Mouse (Mus musculus) hindbrain, embryonic 11.5 days (tissue): Measurements from ENCODE around the gene Olfr633. TPM values are rescaled to one million over a fixed set of nuclear protein-coding genes. Genes with fewer than 3 reads are reported as not detected.

Source experiments
- ATAC-seq: fragments of 200-750 bp; cut with Nextera tagmentation; 2 replicates; pipeline ENCODE4 v1.8.0; 2017; ENCODE audit warnings: mild to moderate bottlenecking, moderate TSS enrichment, moderate library complexity; ENCODE audit not compliant: low FRiP score
- DNase-seq: peaks from one replicate; pipeline ENCODE4 v3.0.0-alpha.2; 2015; ENCODE audit warnings: low spot score
- H3K27ac ChIP-seq: fragments of 300-500 bp; sonication (generic); 2 replicates; pipeline ENCODE4 v1.5.1; 2014; ENCODE audit warnings: mild to moderate bottlenecking, low read depth, low read length
- H3K27me3 ChIP-seq: fragments of 300-500 bp; sonication (generic); 2 replicates; pipeline ENCODE4 v1.6.1; 2014; ENCODE audit warnings: mild to moderate bottlenecking, low read length, moderate library complexity, mixed read lengths; ENCODE audit not compliant: control insufficient read depth, insufficient read depth
- H3K36me3 ChIP-seq: fragments of 300-500 bp; sonication (generic); 2 replicates; pipeline ENCODE4 v1.6.1; 2014; ENCODE audit warnings: mild to moderate bottlenecking, low read length, moderate library complexity, mixed read lengths; ENCODE audit not compliant: control insufficient read depth, insufficient read depth
- H3K4me1 ChIP-seq: fragments of 300-500 bp; sonication (generic); replicated peaks from 2 replicates; pipeline ENCODE4 v1.6.1; 2014; ENCODE audit warnings: low read length, mixed read lengths; ENCODE audit not compliant: control insufficient read depth, insufficient read depth
- H3K4me2 ChIP-seq: fragments of 300-500 bp; sonication (generic); replicated peaks from 2 replicates; pipeline ENCODE4 v1.6.1; 2014; ENCODE audit warnings: mild to moderate bottlenecking, low read depth, low read length
- H3K4me3 ChIP-seq: fragments of 300-500 bp; sonication (generic); 2 replicates; pipeline ENCODE4 v1.5.1; 2014; ENCODE audit warnings: low read depth, low read length
- H3K9ac ChIP-seq: fragments of 300-500 bp; sonication (generic); 2 replicates; pipeline ENCODE4 v1.6.1; 2014; ENCODE audit warnings: low read depth, low read length
- H3K9me3 ChIP-seq: fragments of 300-500 bp; sonication (generic); 2 replicates; pipeline ENCODE4 v1.6.1; 2016; ENCODE audit warnings: low read length; ENCODE audit not compliant: control insufficient read depth
- WGBS: fragments of 180-500 bp; shearing (Covaris S2); extraction: QIAGEN DNeasy Blood & Tissue Kit; methylation state at CpG from one replicate; pipeline ENCODE4 v1.1.7; 2014; 5-methylcytosine and 5-hydroxymethylcytosine counted together
- polyA plus RNA-seq: library from polyadenylated mRNA; unstranded; fragments of >200 nt; fragmentation: Nextera tagmentation; extraction: Ambion mirVana; gene quantifications from 2 replicates; pipeline ENCODE4 v1.2.1, GENCODE M21; 2014

Gene Olfr633
- polyA plus RNA-seq, 1 experiment from 2014 or later = not detected

DNA sequence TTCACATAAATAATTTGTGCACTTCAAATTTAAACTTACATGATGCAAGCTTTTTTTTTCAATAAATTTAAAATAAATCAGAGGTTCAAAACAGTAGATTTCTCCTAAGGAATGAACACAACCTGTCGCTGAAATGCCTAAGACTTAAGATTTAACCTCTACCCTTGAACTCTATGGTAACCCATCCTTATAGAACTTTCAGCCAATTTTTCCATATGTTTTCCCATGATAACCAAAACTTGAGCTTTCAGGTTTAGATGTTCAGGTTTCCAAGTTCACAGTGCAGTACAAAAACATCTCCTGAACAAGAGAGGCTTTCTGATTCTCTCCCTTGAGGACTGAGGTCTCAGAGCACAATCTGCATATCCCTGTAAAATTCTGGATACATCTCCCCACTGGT, 26.6 kb downstream of the Olfr633 start, which contains the start of gene Olfr635:
TSS of gene Olfr635 (plus strand) at position 301 of the 400 bp plus-strand sequence.
- no peaks in the 10 kb centered on the region for H3K27me3 ChIP-seq
- no peaks in the 10 kb centered on the region for H3K9me3 ChIP-seq
- no peak within 1 kb of the TSS for H3K27ac ChIP-seq
- no peak for DNase-seq
- no peak within 1 kb of the TSS for H3K4me3 ChIP-seq
- H3K4me1 ChIP-seq = no peaks in the 10 kb centered on the region
- 85% methylated on average over 1 of the region's 1 CpGs for WGBS
- ATAC-seq = no peak
- H3K9ac ChIP-seq = no peak within 1 kb of the TSS
- H3K4me2 ChIP-seq = no peak within 1 kb of the TSS
- no peaks in the 10 kb centered on the region for H3K36me3 ChIP-seq

DNA sequence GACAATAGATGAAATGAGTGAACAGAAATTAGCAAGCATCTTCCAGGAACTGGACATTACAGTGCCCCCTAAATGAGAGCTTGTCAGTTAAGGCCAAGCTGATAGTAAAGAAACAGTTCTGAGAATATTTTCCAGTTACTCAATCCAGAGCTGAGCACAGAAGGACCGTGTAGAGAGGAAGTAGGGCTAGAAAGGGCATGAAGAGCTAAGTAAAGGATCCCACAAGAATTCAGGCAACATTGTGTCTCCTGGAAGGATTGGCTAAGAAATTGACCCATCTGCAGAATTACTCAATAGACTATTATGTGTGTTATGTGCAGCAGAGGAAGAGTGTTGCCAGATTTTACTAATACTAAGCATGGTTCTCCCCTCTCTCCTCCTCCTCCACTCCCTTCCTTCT, 27.5 kb downstream of the Olfr633 start:
- no peak for DNase-seq
- no peak overlapping the region for H3K4me2 ChIP-seq
- H3K9me3 ChIP-seq = no peaks in the 10 kb centered on the region
- no peak overlapping the region for H3K4me3 ChIP-seq
- H3K4me1 ChIP-seq = no peaks in the 10 kb centered on the region
- no peaks in the 10 kb centered on the region for H3K36me3 ChIP-seq
- H3K9ac ChIP-seq = no peak overlapping the region
- no peak overlapping the region for H3K27ac ChIP-seq
- H3K27me3 ChIP-seq = no peaks in the 10 kb centered on the region
- no peak for ATAC-seq
- WGBS = 55% methylated on average over 1 of the region's 1 CpGs

DNA sequence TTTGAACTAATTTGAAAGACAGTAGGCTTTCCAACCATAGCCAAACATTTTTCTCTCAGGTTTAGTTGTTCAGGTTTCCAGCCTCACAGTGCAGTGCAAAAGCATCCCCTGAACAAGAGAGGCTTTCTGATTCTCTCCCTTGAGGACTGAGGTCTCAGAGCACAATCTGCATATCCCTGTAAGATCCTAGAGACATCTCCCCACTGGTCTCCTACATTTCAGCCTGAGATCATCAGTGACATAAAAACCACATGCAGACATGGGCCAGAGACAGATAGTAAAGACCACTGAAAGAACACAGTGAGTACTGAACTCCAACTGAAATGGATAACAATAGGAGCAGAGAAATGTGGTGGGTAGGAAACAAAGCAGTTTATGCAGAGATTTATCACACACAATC, 54.2 kb downstream of the Olfr633 start, which contains the start of gene Olfr638:
TSS of gene Olfr638 (plus strand) at position 301 of the 400 bp plus-strand sequence.
- no peaks in the 10 kb centered on the region for H3K36me3 ChIP-seq
- H3K9ac ChIP-seq = no peak within 1 kb of the TSS
- H3K4me1 ChIP-seq = no peaks in the 10 kb centered on the region
- DNase-seq = no peak
- no peak within 1 kb of the TSS for H3K4me3 ChIP-seq
- H3K27me3 ChIP-seq = no peaks in the 10 kb centered on the region
- no peaks in the 10 kb centered on the region for H3K9me3 ChIP-seq
- no peak for ATAC-seq
- no peak within 1 kb of the TSS for H3K4me2 ChIP-seq
- no peak within 1 kb of the TSS for H3K27ac ChIP-seq

Other genes with a start within 250 kb of the Olfr633 start
- gene Olfr243, start 229.8 kb upstream of the Olfr633 start, polyA plus RNA-seq = not detected in 2 replicates
- not detected in 2 replicates for gene Olfr628, start 214.1 kb upstream of the Olfr633 start, polyA plus RNA-seq
- gene Olfr629, start 199.5 kb upstream of the Olfr633 start, polyA plus RNA-seq = not detected in 2 replicates
- gene Olfr630, start 187.1 kb upstream of the Olfr633 start, polyA plus RNA-seq = not detected in 2 replicates
- gene Olfr69, start 172.8 kb upstream of the Olfr633 start, polyA plus RNA-seq = not detected in 2 replicates
- not detected in 2 replicates for gene Olfr68, start 164.7 kb upstream of the Olfr633 start, polyA plus RNA-seq
- gene Olfr67, start 152.6 kb upstream of the Olfr633 start, polyA plus RNA-seq = not detected in 2 replicates
- gene Hbb-bt, start 130.4 kb upstream of the Olfr633 start, polyA plus RNA-seq = 658 and 732 TPM in 2 replicates
- gene Hbb-bs, start 116.3 kb upstream of the Olfr633 start, polyA plus RNA-seq = 266 and 269 TPM in 2 replicates
- gene Hbb-bh2, start 103.9 kb upstream of the Olfr633 start, polyA plus RNA-seq = not detected in 2 replicates
- 2,447 and 2,531 TPM in 2 replicates for gene Hbb-bh1, start 101.3 kb upstream of the Olfr633 start, polyA plus RNA-seq
- gene Hbb-y, start 91.2 kb upstream of the Olfr633 start, polyA plus RNA-seq = 10,698 and 10,834 TPM in 2 replicates
- not detected in 2 replicates for gene Olfr66, start 58.2 kb upstream of the Olfr633 start, polyA plus RNA-seq
- gene Olfr64, start 50.0 kb upstream of the Olfr633 start, polyA plus RNA-seq = not detected in 2 replicates
- not detected in 2 replicates for gene Olfr65, start 41.0 kb upstream of the Olfr633 start, polyA plus RNA-seq
- gene Olfr631, start 15.6 kb upstream of the Olfr633 start, polyA plus RNA-seq = not detected in 2 replicates
- 0.13 TPM in 1 of 2 replicates, not detected in the other for gene Olfr632, start 10.1 kb upstream of the Olfr633 start, polyA plus RNA-seq
- not detected in 2 replicates for gene Olfr635, start 26.7 kb downstream of the Olfr633 start, polyA plus RNA-seq
- not detected in 2 replicates for gene Olfr638, start 54.3 kb downstream of the Olfr633 start, polyA plus RNA-seq
- gene Olfr639, start 72.9 kb downstream of the Olfr633 start, polyA plus RNA-seq = 0.05 TPM in 1 of 2 replicates, not detected in the other
- not detected in 2 replicates for gene Olfr640, start 81.1 kb downstream of the Olfr633 start, polyA plus RNA-seq
- not detected in 2 replicates for gene Olfr641, start 91.0 kb downstream of the Olfr633 start, polyA plus RNA-seq
- gene Olfr642, start 108.2 kb downstream of the Olfr633 start, polyA plus RNA-seq = not detected in 2 replicates
- not detected in 2 replicates for gene 4930516K23Rik, start 117.0 kb downstream of the Olfr633 start, polyA plus RNA-seq
- not detected in 2 replicates for gene Olfr644, start 127.4 kb downstream of the Olfr633 start, polyA plus RNA-seq
- not detected in 2 replicates for gene Olfr645, start 141.0 kb downstream of the Olfr633 start, polyA plus RNA-seq
- gene Olfr646, start 160.4 kb downstream of the Olfr633 start, polyA plus RNA-seq = not detected in 2 replicates
- not detected in 2 replicates for gene Ubqln5, start 185.4 kb downstream of the Olfr633 start, polyA plus RNA-seq
- gene Olfr643, start 193.0 kb downstream of the Olfr633 start, polyA plus RNA-seq = not detected in 2 replicates
- gene Ubqln3, start 198.8 kb downstream of the Olfr633 start, polyA plus RNA-seq = not detected in 2 replicates
- gene Ubqlnl, start 206.1 kb downstream of the Olfr633 start, polyA plus RNA-seq = not detected in 2 replicates
- not detected in 2 replicates for gene Olfm5, start 220.4 kb downstream of the Olfr633 start, polyA plus RNA-seq
- 0.35 and 0.49 TPM in 2 replicates for gene Olfr648, start 239.0 kb downstream of the Olfr633 start, polyA plus RNA-seq